ENCODE assay signal across 20 mouse cellular contexts in the genomic region with DNA sequence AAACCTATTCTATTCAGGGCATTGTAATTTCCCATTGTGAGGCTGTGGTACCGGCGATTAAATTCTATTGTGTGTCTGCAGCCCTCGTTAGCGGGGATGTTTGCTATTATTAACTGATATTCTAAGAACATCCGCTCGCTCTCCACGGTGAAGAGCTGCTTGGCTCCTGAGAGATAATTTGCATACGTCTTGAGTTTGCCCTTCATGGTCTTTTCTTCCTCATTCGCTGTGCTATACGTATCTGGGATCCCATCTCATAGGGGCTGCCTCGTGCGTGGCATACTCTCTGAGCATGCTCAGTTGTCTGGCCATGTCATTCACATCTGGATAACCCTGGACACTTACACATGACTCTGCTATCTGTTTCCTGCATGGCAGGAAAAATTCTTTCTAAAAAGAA.
A peak's percentile ranks its signal among the peaks of the same experiment; 100 is the strongest.
DNase-seq lines count a peak whose midpoint lies in the region; ATAC-seq and TF ChIP-seq lines count a peak whose summit lies in the region.
"Had no signal": no experiment of that assay in that cellular context is flagged by ENCODE, and none has a peak within 500 bp of the region (broad histone marks: within the 10 kb centered on the region; RNA-seq: fewer than 3 reads in every experiment).

No protein-coding gene starts in this region.

- no peak overlapping the region for H3K9ac ChIP-seq in forebrain, embryonic 12.5 days
- H3K9ac ChIP-seq in hindbrain, embryonic 13.5 days = no peak overlapping the region
- H3K9ac ChIP-seq in hindbrain, embryonic 11.5 days (ENCODE audit: low read depth, low read length) = no peak overlapping the region
- no peak overlapping the region for H3K9ac ChIP-seq in midbrain, postnatal 0 days (replicated peaks; ENCODE audit: low read length, poor library complexity, severe bottlenecking)

- whole genome bisulfite sequencing in forebrain, embryonic 12.5 days = 14% methylated on average over 12 of the region's 12 CpGs
- WGBS in forebrain, embryonic 10.5 days = 36% methylated on average over 12 of the region's 12 CpGs
- 37% methylated on average over 12 of the region's 12 CpGs for WGBS in hindbrain, embryonic 13.5 days
- WGBS in hindbrain, embryonic 11.5 days = 65% methylated on average over 12 of the region's 12 CpGs
- WGBS in midbrain, postnatal 0 days = 31% methylated on average over 12 of the region's 12 CpGs

- H3K4me1 ChIP-seq in forebrain, embryonic 12.5 days = peaks cover 13% of the 10 kb centered on the region
- H3K4me1 ChIP-seq in forebrain, embryonic 10.5 days = peaks cover 19% of the 10 kb centered on the region
- peaks cover 20% of the 10 kb centered on the region; the same call in 1 of the 2 replicates for H3K4me1 ChIP-seq in hindbrain, embryonic 13.5 days (replicated peaks)
- H3K4me1 ChIP-seq in hindbrain, embryonic 11.5 days (replicated peaks; ENCODE audit: control insufficient read depth, insufficient read depth, low read length) = no peaks in the 10 kb centered on the region
- H3K4me1 ChIP-seq in midbrain, postnatal 0 days (ENCODE audit: insufficient read depth, low read length) = peaks cover 9% of the 10 kb centered on the region

- no peaks in the 10 kb centered on the region for H3K9me3 ChIP-seq in forebrain, embryonic 12.5 days
- H3K9me3 ChIP-seq in forebrain, embryonic 10.5 days = no peaks in the 10 kb centered on the region
- no peaks in the 10 kb centered on the region for H3K9me3 ChIP-seq in hindbrain, embryonic 13.5 days
- no peaks in the 10 kb centered on the region for H3K9me3 ChIP-seq in hindbrain, embryonic 11.5 days (ENCODE audit: control insufficient read depth, low read length)
- no peaks in the 10 kb centered on the region for H3K9me3 ChIP-seq in midbrain, postnatal 0 days (ENCODE audit: low read length)
- H3K9me3 ChIP-seq: embryonic facial prominence, embryonic 10.5 days had no signal

- no peaks in the 10 kb centered on the region for H3K27me3 ChIP-seq in forebrain, embryonic 12.5 days
- no peaks in the 10 kb centered on the region; the same call in 1 of the 2 replicates for H3K27me3 ChIP-seq in forebrain, embryonic 10.5 days (ENCODE audit: poor library complexity, severe bottlenecking)
- H3K27me3 ChIP-seq in hindbrain, embryonic 13.5 days = no peaks in the 10 kb centered on the region
- no peaks in the 10 kb centered on the region for H3K27me3 ChIP-seq in hindbrain, embryonic 11.5 days (ENCODE audit: control insufficient read depth, insufficient read depth, low read length)
- H3K27me3 ChIP-seq in midbrain, postnatal 0 days (ENCODE audit: insufficient read depth, low read length) = no peaks in the 10 kb centered on the region
- H3K27me3 ChIP-seq: CH12.LX, Patski had no signal

- H3K27ac ChIP-seq in forebrain, embryonic 12.5 days = no peak overlapping the region; the same call in 1 of the 2 replicates
- no peak overlapping the region for H3K27ac ChIP-seq in forebrain, embryonic 10.5 days
- H3K27ac ChIP-seq in hindbrain, embryonic 13.5 days = peak overlapping the region; percentile 49
- H3K27ac ChIP-seq in hindbrain, embryonic 11.5 days (ENCODE audit: low read depth, low read length) = no peak overlapping the region
- H3K27ac ChIP-seq in midbrain, postnatal 0 days (ENCODE audit: low read depth, low read length) = peak overlapping the region; percentile 43
- H3K27ac ChIP-seq: embryonic facial prominence, embryonic 10.5 days; macrophage; stomach, postnatal 0 days had no signal

- DNase-seq in forebrain, embryonic 10.5 days (ENCODE audit: extremely low spot score, low spot score) = no peak
- DNase-seq in hindbrain, embryonic 11.5 days (ENCODE audit: low spot score) = no peak
- DNase-seq in brain, embryonic 14.5 days (ENCODE audit: low read depth) = peak; percentile 54
- peak; percentile 31 for DNase-seq in midbrain, postnatal 0 days (ENCODE audit: low spot score)
- DNase-seq in testis, postnatal 14 days (ENCODE audit: low spot score) = no peak
- DNase-seq in kidney, postnatal 14 days = no peak
- DNase-seq: cerebellum, postnatal 25 days; kidney, adult 2 months; kidney, postnatal 36 days; liver; lung, adult 18-20 months; thymus, postnatal 25 days had no signal

- no peak for TF ChIP-seq CTCF in brain, embryonic 14.5 days (IDR thresholded peaks at IDR 0.05; ENCODE audit: borderline replicate concordance, extremely low read depth, insufficient read depth, insufficient read length)
- no peak for TF ChIP-seq CTCF in midbrain, postnatal 0 days (IDR thresholded peaks at IDR 0.05)

- H3K4me3 ChIP-seq in forebrain, embryonic 12.5 days (replicated peaks) = no peak overlapping the region
- no peak overlapping the region; the same call in 1 of the 2 replicates for H3K4me3 ChIP-seq in forebrain, embryonic 10.5 days
- H3K4me3 ChIP-seq in hindbrain, embryonic 13.5 days = no peak overlapping the region
- no peak overlapping the region for H3K4me3 ChIP-seq in hindbrain, embryonic 11.5 days (ENCODE audit: low read depth, low read length)
- H3K4me3 ChIP-seq in midbrain, postnatal 0 days (ENCODE audit: low read depth, low read length) = no peak overlapping the region
- H3K4me3 ChIP-seq: embryonic facial prominence, embryonic 10.5 days; erythroblast, embryonic 14.5 days had no signal

- no peak for ATAC-seq in forebrain, embryonic 12.5 days (ENCODE audit: low FRiP score)
- ATAC-seq in hindbrain, embryonic 13.5 days (ENCODE audit: low FRiP score) = peak; percentile 43; the same call in 1 of the 2 replicates
- no peak for ATAC-seq in hindbrain, embryonic 11.5 days (ENCODE audit: low FRiP score)
- no peak for ATAC-seq in midbrain, postnatal 0 days (ENCODE audit: low FRiP score)
- ATAC-seq: Patski had no signal

- no peaks in the 10 kb centered on the region for H3K36me3 ChIP-seq in forebrain, embryonic 12.5 days (replicated peaks)
- no peaks in the 10 kb centered on the region for H3K36me3 ChIP-seq in forebrain, embryonic 10.5 days (replicated peaks)
- no peaks in the 10 kb centered on the region for H3K36me3 ChIP-seq in hindbrain, embryonic 13.5 days
- no peaks in the 10 kb centered on the region for H3K36me3 ChIP-seq in hindbrain, embryonic 11.5 days (ENCODE audit: control insufficient read depth, insufficient read depth, low read length)
- H3K36me3 ChIP-seq in midbrain, postnatal 0 days (ENCODE audit: insufficient read depth, low read length) = no peaks in the 10 kb centered on the region
- H3K36me3 ChIP-seq: embryonic facial prominence, embryonic 10.5 days had no signal

- H3K4me2 ChIP-seq in forebrain, embryonic 12.5 days = peak overlapping the region; percentile 11; the same call in 1 of the 2 replicates
- H3K4me2 ChIP-seq in hindbrain, embryonic 13.5 days = no peak overlapping the region
- H3K4me2 ChIP-seq in hindbrain, embryonic 11.5 days (replicated peaks; ENCODE audit: low read depth, low read length) = no peak overlapping the region
- no peak overlapping the region for H3K4me2 ChIP-seq in midbrain, postnatal 0 days (ENCODE audit: low read depth, low read length, poor library complexity, severe bottlenecking)

- no peak for TF ChIP-seq POLR2A in brain, embryonic 14.5 days (IDR thresholded peaks at IDR 0.05; ENCODE audit: borderline replicate concordance, extremely low read depth, insufficient read depth, insufficient read length, poor library complexity, severe bottlenecking)

Comparison
In these comparisons a context has a peak if more than half of its experiments do, and no peak if none do; other contexts are left out.
1. H3K27ac ChIP-seq: peak in hindbrain, embryonic 13.5 days (single experiment) and midbrain, postnatal 0 days (single experiment); none in forebrain, embryonic 12.5 days (single experiment), forebrain, embryonic 10.5 days (single experiment) and hindbrain, embryonic 11.5 days (single experiment).
2. DNase-seq: peak in brain, embryonic 14.5 days (single experiment) and midbrain, postnatal 0 days (single experiment); none in forebrain, embryonic 10.5 days (single experiment), hindbrain, embryonic 11.5 days (single experiment), testis, postnatal 14 days (single experiment) and kidney, postnatal 14 days (single experiment).